Mouse (Mus musculus): ENCODE results near the gene Gm33543. TPM values are rescaled to one million over a fixed set of nuclear protein-coding genes. Genes with fewer than 3 reads are reported as not detected.

Gene Gm33543
- polyA plus RNA-seq, 1 experiment, result not detected

DNA sequence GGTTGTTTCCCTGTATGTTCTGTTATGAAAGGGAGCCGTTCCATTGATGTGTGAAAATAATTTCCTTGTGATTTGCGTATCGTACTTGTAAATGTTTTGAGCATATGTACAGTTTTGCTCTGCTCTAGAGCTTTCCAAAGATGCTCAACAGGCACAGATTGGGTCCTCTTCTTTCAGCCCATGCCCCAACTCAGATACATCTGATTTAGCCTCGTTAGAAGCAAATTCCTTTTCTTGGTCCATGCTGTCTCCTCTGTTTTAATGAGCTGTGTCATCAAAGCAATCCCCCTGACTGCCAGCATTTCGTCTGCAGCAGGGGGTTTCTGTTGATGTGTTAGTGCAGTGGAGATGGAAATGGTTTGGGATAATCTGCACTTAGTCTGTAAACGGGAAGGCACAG, 25.6 kb upstream of the Gm33543 start:
- no peak overlapping the region for H3K4me3 ChIP-seq (replicated peaks; ENCODE audit: control insufficient read depth, low read depth, low read length)
- H3K27ac ChIP-seq (ENCODE audit: control insufficient read depth, insufficient read depth, low read depth, low read length, poor library complexity), result no peak overlapping the region
- WGBS, result 78% methylated on average over 6 of the region's 6 CpGs
- H3K4me1 ChIP-seq (ENCODE audit: control insufficient read depth, insufficient read depth, low read length), result no peaks in the 10 kb centered on the region; the same call in 1 of the 2 replicates
- TF ChIP-seq POLR2A (IDR thresholded peaks at IDR 0.05; ENCODE audit: borderline replicate concordance, control insufficient read depth, low read depth, low read length), result no peak
- no peak for TF ChIP-seq CTCF (IDR thresholded peaks at IDR 0.05; ENCODE audit: control insufficient read depth, insufficient read depth, low read length)

DNA sequence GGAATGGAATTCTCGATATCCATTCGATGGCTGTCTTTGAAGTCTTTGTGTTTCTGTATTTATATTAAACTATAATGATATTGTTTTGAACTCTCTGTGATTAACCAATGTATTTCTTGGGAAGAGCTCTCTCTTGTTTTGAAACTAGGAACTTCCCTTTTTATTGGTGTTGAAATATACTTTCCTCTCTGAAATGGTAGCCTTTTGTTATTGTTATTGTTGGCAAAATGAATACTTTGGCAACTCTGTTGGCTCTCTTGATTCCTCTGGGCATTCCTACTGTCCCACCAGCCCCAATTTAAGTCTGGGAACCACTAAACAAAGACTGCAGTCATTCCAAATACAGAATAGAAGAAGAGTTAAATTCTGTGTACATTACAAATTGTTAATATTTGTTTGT, 24.9 kb upstream of the Gm33543 start:
- no peaks in the 10 kb centered on the region; the same call in 1 of the 2 replicates for H3K4me1 ChIP-seq (ENCODE audit: control insufficient read depth, insufficient read depth, low read length)
- H3K27ac ChIP-seq (ENCODE audit: control insufficient read depth, insufficient read depth, low read depth, low read length, poor library complexity), result no peak overlapping the region
- WGBS, result 73% methylated on average over 2 of the region's 2 CpGs
- H3K4me3 ChIP-seq (replicated peaks; ENCODE audit: control insufficient read depth, low read depth, low read length), result no peak overlapping the region
- TF ChIP-seq CTCF (IDR thresholded peaks at IDR 0.05; ENCODE audit: control insufficient read depth, insufficient read depth, low read length), result no peak
- no peak for TF ChIP-seq POLR2A (IDR thresholded peaks at IDR 0.05; ENCODE audit: borderline replicate concordance, control insufficient read depth, low read depth, low read length)

DNA sequence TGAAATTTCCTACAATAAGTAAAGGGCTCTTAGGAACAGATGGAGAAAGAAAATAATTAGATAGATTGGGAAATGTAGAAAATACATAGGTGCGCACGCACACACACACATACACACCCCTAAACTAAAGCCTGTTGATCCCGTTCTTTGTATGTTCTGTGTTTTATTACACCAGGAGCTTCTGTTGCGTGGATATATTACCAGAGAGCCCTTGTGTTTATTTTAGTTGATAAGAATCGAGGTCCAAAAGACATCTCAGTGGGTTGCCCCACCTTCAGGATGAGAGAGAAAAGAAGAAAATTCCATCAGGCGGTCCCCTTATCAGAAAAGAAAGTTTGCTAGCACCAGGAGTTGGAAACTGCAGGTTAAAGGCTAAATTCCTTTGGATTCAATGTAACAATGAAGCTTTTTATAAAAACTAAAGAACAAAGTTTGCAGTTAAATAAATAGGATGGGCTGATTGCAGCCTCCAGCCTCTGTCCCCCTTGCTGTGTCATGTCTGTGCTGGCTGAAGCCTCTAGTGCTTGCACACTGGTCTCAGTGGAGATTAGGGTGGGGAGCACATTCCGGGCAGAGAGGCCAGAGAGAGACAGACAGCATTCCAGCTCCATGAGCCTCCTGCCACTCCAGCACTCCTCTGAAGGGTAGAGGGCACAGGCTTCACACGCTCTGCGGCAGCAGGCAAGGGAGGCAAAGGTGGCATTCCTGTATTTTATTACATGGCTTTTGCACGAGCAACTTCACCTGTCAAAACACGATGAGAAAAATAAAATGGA, 21.8 kb upstream of the Gm33543 start:
- WGBS, result 77% methylated on average over 11 of the region's 11 CpGs
- H3K4me1 ChIP-seq (ENCODE audit: control insufficient read depth, insufficient read depth, low read length), result no peaks in the 10 kb centered on the region; the same call in 1 of the 2 replicates
- H3K27ac ChIP-seq (ENCODE audit: control insufficient read depth, insufficient read depth, low read depth, low read length, poor library complexity), result no peak overlapping the region
- no peak overlapping the region for H3K4me3 ChIP-seq (replicated peaks; ENCODE audit: control insufficient read depth, low read depth, low read length)
- no peak for TF ChIP-seq CTCF (IDR thresholded peaks at IDR 0.05; ENCODE audit: control insufficient read depth, insufficient read depth, low read length)
- no peak for TF ChIP-seq POLR2A (IDR thresholded peaks at IDR 0.05; ENCODE audit: borderline replicate concordance, control insufficient read depth, low read depth, low read length)

DNA sequence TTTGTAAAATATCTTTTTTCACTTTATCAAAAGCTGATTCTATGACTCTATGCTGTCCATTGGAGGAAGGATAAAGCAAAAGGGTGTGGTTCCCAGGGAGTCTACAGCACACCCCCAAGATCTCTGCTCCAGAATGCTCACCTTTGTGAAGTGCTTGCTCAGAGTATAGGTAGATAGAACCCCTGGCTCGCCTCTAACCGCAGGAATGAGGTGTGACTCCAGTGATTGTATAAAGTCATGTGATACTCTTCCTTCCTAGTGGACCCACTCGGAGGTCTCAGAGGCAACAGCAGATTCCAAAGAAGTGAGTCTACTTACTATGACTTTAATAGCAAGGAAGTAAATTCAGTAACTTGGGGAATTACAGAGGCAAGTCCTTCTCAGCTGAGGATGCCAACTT, 19.9 kb upstream of the Gm33543 start:
- WGBS, result 66% methylated on average over 3 of the region's 3 CpGs
- no peak overlapping the region for H3K27ac ChIP-seq (ENCODE audit: control insufficient read depth, insufficient read depth, low read depth, low read length, poor library complexity)
- no peak overlapping the region for H3K4me3 ChIP-seq (replicated peaks; ENCODE audit: control insufficient read depth, low read depth, low read length)
- TF ChIP-seq CTCF (IDR thresholded peaks at IDR 0.05; ENCODE audit: control insufficient read depth, insufficient read depth, low read length), result no peak
- no peak for TF ChIP-seq POLR2A (IDR thresholded peaks at IDR 0.05; ENCODE audit: borderline replicate concordance, control insufficient read depth, low read depth, low read length)
- H3K4me1 ChIP-seq (ENCODE audit: control insufficient read depth, insufficient read depth, low read length), result no peaks in the 10 kb centered on the region

DNA sequence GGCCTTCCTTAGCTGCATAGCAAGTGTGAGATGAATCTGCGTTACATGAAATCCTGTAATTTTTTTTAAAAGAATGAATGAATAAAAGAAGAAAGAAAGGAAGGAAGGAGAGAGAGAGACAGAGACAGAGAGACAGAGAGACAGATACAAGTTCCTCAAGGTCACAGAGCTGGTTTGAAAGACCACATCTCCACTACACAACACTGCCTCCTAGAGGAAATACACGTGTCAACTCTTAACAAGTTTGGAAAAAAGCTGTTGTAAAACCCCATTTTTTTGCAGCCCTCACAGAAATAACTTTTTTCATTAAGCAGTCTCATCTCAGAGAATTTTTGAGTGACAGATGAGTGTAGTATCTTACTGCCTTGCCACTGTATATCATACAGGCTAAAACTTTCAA, 15.4 kb upstream of the Gm33543 start:
- TF ChIP-seq CTCF (IDR thresholded peaks at IDR 0.05; ENCODE audit: control insufficient read depth, insufficient read depth, low read length) (peak; percentile 39; the same call in 1 of the 2 replicates), POLR2A (IDR thresholded peaks at IDR 0.05; ENCODE audit: borderline replicate concordance, control insufficient read depth, low read depth, low read length) (no peak)
- Histone ChIP-seq H3K27ac (ENCODE audit: control insufficient read depth, insufficient read depth, low read depth, low read length, poor library complexity) (no peak overlapping the region), H3K4me1 (ENCODE audit: control insufficient read depth, insufficient read depth, low read length) (no peaks in the 10 kb centered on the region), H3K4me3 (replicated peaks; ENCODE audit: control insufficient read depth, low read depth, low read length) (no peak overlapping the region)
- 32% methylated on average over 2 of the region's 2 CpGs for WGBS

DNA sequence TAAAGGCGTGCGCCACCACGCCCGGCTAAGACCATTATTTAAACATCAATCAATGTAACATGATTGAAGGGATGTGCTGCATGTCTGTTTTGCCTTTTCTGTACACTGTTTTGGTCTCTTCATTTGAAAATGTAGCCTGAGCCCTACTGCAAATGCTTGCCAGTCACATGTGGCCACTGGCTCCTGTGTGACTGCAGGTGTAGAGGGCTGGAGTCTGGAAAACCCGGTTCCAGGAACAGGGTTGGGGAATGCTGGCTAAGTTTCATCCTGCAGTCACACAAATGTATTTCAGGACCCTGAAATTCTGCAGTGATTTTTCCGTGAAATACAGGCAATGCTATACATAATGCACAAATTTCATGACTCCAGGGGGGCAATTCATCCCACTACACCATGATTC, 12.7 kb upstream of the Gm33543 start:
- H3K4me3 ChIP-seq (replicated peaks; ENCODE audit: control insufficient read depth, low read depth, low read length), result no peak overlapping the region
- WGBS, result 86% methylated on average over 6 of the region's 6 CpGs
- TF ChIP-seq CTCF (IDR thresholded peaks at IDR 0.05; ENCODE audit: control insufficient read depth, insufficient read depth, low read length), result no peak
- no peak for TF ChIP-seq POLR2A (IDR thresholded peaks at IDR 0.05; ENCODE audit: borderline replicate concordance, control insufficient read depth, low read depth, low read length)
- no peak overlapping the region for H3K27ac ChIP-seq (ENCODE audit: control insufficient read depth, insufficient read depth, low read depth, low read length, poor library complexity)
- no peaks in the 10 kb centered on the region for H3K4me1 ChIP-seq (ENCODE audit: control insufficient read depth, insufficient read depth, low read length)

DNA sequence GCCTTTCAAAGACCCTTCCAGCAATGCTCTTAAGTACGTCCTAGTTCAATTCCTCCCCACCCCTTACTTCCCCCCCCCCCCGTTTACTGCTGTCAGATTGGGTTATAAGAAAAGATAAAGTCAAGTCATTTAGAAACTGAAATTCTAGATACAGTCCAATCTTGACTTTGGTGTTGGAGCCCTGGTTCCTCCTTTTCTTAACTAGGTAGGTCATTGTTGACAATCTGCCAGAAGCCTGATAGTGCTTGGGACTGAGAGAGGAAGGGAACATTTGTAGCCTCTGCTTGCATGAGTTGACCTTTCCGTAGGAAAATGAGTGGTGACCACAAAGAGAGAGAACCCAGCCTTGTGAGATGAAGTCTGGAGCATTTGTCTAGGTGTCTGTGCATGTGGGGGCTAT, 7.8 kb upstream of the Gm33543 start:
- no peaks in the 10 kb centered on the region for H3K4me1 ChIP-seq (ENCODE audit: control insufficient read depth, insufficient read depth, low read length)
- H3K27ac ChIP-seq (ENCODE audit: control insufficient read depth, insufficient read depth, low read depth, low read length, poor library complexity), result no peak overlapping the region
- WGBS, result 14% methylated on average over 3 of the region's 3 CpGs
- H3K4me3 ChIP-seq (replicated peaks; ENCODE audit: control insufficient read depth, low read depth, low read length), result no peak overlapping the region
- no peak for TF ChIP-seq POLR2A (IDR thresholded peaks at IDR 0.05; ENCODE audit: borderline replicate concordance, control insufficient read depth, low read depth, low read length)
- TF ChIP-seq CTCF (IDR thresholded peaks at IDR 0.05; ENCODE audit: control insufficient read depth, insufficient read depth, low read length), result no peak

DNA sequence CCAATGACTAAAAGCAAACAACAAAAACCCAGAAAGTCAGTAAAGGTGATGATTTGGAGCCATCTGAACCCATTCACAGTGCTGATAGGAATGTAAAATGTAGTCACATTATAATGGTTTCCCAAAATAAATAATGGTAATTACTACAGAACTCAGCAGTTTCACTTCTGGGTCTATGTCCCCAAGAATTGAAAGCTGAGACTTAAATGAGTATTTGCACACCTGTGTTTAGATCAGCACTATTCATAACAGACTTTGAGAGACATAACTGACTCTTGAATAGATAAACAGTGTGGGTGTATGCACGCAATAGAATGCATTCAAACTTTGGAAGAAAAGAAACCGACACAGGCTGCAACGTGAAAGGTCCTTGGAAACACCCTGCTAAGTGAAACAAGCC, 4.0 kb upstream of the Gm33543 start:
- H3K27ac ChIP-seq (ENCODE audit: control insufficient read depth, insufficient read depth, low read depth, low read length, poor library complexity), result no peak overlapping the region
- TF ChIP-seq CTCF (IDR thresholded peaks at IDR 0.05; ENCODE audit: control insufficient read depth, insufficient read depth, low read length) (no peak), POLR2A (IDR thresholded peaks at IDR 0.05; ENCODE audit: borderline replicate concordance, control insufficient read depth, low read depth, low read length) (no peak)
- WGBS, result 69% methylated on average over 3 of the region's 3 CpGs
- H3K4me3 ChIP-seq (replicated peaks; ENCODE audit: control insufficient read depth, low read depth, low read length), result no peak overlapping the region
- no peaks in the 10 kb centered on the region; the same call in 1 of the 2 replicates for H3K4me1 ChIP-seq (ENCODE audit: control insufficient read depth, insufficient read depth, low read length)
